Mouse (Mus musculus) liver, embryonic 11.5 days (tissue): ENCODE data around the gene Pcif1. TPM values are rescaled to one million over a fixed set of nuclear protein-coding genes. Genes with fewer than 3 reads are reported as not detected.
A peak's percentile ranks its signal among the peaks of the same experiment; 100 is the strongest.

Experiments
- ATAC-seq: fragments of 200-750 bp; cut with Nextera tagmentation; replicated peaks from 2 replicates; pipeline ENCODE4 v1.8.0; 2017; ENCODE audit warnings: moderate number of reproducible peaks, mild to moderate bottlenecking, moderate TSS enrichment, moderate library complexity; ENCODE audit not compliant: low FRiP score
- DNase-seq: peaks from one replicate; pipeline ENCODE4 v3.0.0-alpha.2; 2017; ENCODE audit warnings: low spot score
- H3K27ac ChIP-seq: fragments of 300-500 bp; sonication (generic); 2 replicates; pipeline ENCODE4 v1.5.1; 2014; ENCODE audit warnings: mild to moderate bottlenecking, low read depth, low read length, control low read depth
- H3K27me3 ChIP-seq: fragments of 300-500 bp; sonication (generic); replicated peaks from 2 replicates; pipeline ENCODE4 v1.6.1; 2014; ENCODE audit warnings: low read length, mixed read lengths; ENCODE audit not compliant: control insufficient read depth, insufficient read depth
- H3K36me3 ChIP-seq: fragments of 300-500 bp; sonication (generic); 2 replicates; pipeline ENCODE4 v1.6.1; 2014; ENCODE audit warnings: mild to moderate bottlenecking, low read length, moderate library complexity, mixed read lengths; ENCODE audit not compliant: control insufficient read depth, insufficient read depth
- H3K4me1 ChIP-seq: fragments of 300-500 bp; sonication (generic); replicated peaks from 2 replicates; pipeline ENCODE4 v1.6.1; 2014; ENCODE audit warnings: low read length, mixed read lengths; ENCODE audit not compliant: control insufficient read depth, insufficient read depth
- H3K4me2 ChIP-seq: fragments of 300-500 bp; sonication (generic); 2 replicates; pipeline ENCODE4 v1.6.1; 2014; ENCODE audit warnings: mild to moderate bottlenecking, control low read depth, moderate library complexity
- H3K4me3 ChIP-seq: fragments of 300-500 bp; sonication (generic); 2 replicates; pipeline ENCODE4 v1.5.1; 2014; ENCODE audit warnings: low read depth, low read length, control low read depth
- H3K9ac ChIP-seq: fragments of 300-500 bp; sonication (generic); 2 replicates; pipeline ENCODE4 v1.6.1; 2014; ENCODE audit warnings: low read depth, low read length, control low read depth
- H3K9me3 ChIP-seq: fragments of 300-500 bp; sonication (generic); 2 replicates; pipeline ENCODE4 v1.6.1; 2016; ENCODE audit warnings: low read length, inconsistent platforms, mixed read lengths; ENCODE audit not compliant: control insufficient read depth
- WGBS: fragments of 180-500 bp; shearing (Covaris S2); extraction: QIAGEN DNeasy Blood & Tissue Kit; methylation state at CpG from one replicate; pipeline ENCODE4 v1.1.7; 2014; 5-methylcytosine and 5-hydroxymethylcytosine counted together
- polyA plus RNA-seq: library from polyadenylated mRNA; unstranded; fragments of >200 nt; fragmentation: Nextera tagmentation; extraction: Ambion mirVana; gene quantifications from 2 replicates; pipeline ENCODE4 v1.2.1, GENCODE M21; 2014

Pcif1 gene
- 63.9 and 67.5 TPM in 2 replicates for polyA plus RNA-seq

GRCm38 (mm10) chr2:164879228-164879567, at the start of gene Pcif1:
TSS of gene Pcif1 (plus strand) at chr2:164879304.
- ATAC-seq = peak; percentile 78
- H3K27me3 ChIP-seq = no peaks in the 10 kb centered on the region
- peak within 1 kb of the TSS; percentile 100 for H3K9ac ChIP-seq
- peaks cover 22% of the 10 kb centered on the region for H3K4me1 ChIP-seq
- 0% methylated on average over 40 of the region's 40 CpGs for WGBS
- peak within 1 kb of the TSS; percentile 100 for H3K27ac ChIP-seq
- no peaks in the 10 kb centered on the region for H3K9me3 ChIP-seq
- DNase-seq = peak; percentile 96
- H3K36me3 ChIP-seq = peaks cover 10% of the 10 kb centered on the region; the same call in 1 of the 2 replicates
- peak within 1 kb of the TSS; percentile 92 for H3K4me2 ChIP-seq
- peak within 1 kb of the TSS; percentile 97 for H3K4me3 ChIP-seq

DNA sequence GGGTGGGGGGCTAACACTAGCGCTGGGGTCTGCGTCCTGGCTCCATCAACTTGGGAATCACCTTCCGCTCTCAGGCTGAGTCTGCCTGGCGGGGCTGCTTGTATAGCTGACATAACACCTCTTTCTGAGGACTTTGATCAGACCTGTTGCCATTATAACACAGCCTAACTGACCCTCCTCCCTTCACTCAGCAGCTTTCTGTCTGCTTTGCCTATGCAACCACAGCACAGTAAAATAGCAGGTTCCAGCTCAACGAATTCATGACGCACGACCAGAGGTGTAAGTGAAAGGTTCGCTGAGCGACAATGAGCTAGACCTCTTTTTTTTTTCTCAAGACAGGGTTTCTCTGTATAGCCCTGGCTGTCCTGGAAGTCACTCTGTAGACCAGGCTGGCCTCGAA, 48.1 kb upstream of the Pcif1 start:
- Histone ChIP-seq H3K9ac (no peak overlapping the region), H3K4me1 (peaks cover 12% of the 10 kb centered on the region), H3K27me3 (no peaks in the 10 kb centered on the region), H3K36me3 (peaks cover 7% of the 10 kb centered on the region), H3K4me2 (no peak overlapping the region), H3K9me3 (no peaks in the 10 kb centered on the region), H3K27ac (no peak overlapping the region), H3K4me3 (no peak overlapping the region)
- DNase-seq (no peak), ATAC-seq (no peak)
- 84% methylated on average over 10 of the region's 10 CpGs for WGBS

DNA sequence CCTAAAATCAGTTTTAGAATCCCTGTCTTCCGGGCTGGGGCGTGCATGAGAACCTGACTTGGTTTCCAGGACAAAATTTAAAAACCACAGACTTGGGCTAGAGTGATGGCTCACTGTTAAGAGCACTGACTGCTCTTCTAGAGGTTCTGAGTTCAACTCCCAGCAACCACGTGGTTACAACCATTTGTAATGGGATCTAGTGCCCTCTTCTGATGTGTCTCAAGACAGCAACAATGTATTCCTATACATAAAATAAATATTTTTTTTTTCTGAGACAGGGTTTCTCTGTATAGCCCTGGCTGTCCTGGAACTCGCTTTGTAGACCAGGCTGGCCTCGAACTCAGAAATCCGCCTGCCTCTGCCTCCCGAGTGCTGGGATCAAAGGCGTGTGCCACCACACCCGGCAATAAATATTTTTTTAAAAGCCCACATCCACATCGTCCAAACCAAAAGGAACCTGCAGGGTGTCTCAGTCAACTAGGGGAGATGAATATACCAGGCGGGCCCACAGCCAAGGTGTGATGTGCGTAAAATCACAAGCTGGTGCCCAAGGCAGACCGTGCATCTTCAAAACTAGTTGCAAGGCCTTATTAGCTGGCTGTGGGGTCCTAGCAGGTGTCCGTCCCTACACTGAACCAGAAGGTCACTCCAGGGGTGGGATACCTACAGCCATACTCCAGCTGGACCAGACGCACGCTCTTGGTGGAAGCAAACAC, 46.9 kb upstream of the Pcif1 start:
- Histone ChIP-seq H3K27ac (peak overlapping the region; percentile 79), H3K9me3 (no peaks in the 10 kb centered on the region), H3K4me3 (peak overlapping the region; percentile 77), H3K27me3 (no peaks in the 10 kb centered on the region), H3K4me2 (peak overlapping the region; percentile 100), H3K36me3 (peaks cover 3% of the 10 kb centered on the region), H3K4me1 (peaks cover 12% of the 10 kb centered on the region), H3K9ac (peak overlapping the region; percentile 87)
- 66% methylated on average over 16 of the region's 16 CpGs for WGBS
- DNase-seq (no peak), ATAC-seq (no peak; the same call in 1 of the 2 replicates)

DNA sequence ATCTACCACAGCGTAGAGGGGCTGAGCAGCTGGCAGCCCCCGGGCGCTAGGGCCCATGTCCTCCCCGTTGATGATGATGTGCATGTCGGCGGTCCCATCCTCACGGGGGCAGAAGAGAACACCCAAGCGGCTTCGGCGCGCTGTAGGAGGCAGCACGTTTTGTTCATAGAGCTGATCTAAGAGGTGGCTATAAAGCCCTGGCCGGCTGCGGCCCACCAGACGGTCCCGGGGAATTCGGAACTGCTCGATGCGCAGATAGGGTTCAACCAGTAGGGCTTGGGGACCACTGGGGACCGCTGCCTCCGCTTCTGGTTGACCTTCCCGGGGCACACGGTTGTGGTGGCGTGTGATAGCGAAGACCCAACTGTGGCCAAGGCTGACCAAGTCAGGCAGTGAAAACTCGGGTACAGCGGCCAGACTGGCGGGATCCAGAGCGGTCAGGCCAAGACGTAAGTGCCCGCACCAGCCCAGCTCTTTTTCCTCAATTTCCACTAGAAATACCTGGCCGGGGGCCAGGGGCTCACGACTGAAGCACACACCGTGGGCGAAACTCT, 46.3 kb upstream of the Pcif1 start, which contains the start of gene Ctsa:
Gene Ctsa, plus strand, starts transcription at position 126 of the 554 bp plus-strand sequence.
- H3K27ac ChIP-seq = peak within 1 kb of the TSS; percentile 79
- peak within 1 kb of the TSS; percentile 77 for H3K4me3 ChIP-seq
- H3K27me3 ChIP-seq = no peaks in the 10 kb centered on the region
- ATAC-seq (peak; percentile 84), DNase-seq (peak; percentile 79)
- H3K9me3 ChIP-seq = no peaks in the 10 kb centered on the region
- H3K4me2 ChIP-seq = peak within 1 kb of the TSS; percentile 100
- peak within 1 kb of the TSS; percentile 87 for H3K9ac ChIP-seq
- H3K4me1 ChIP-seq = peaks cover 10% of the 10 kb centered on the region
- WGBS = 1% methylated on average over 35 of the region's 35 CpGs
- peaks cover 3% of the 10 kb centered on the region; the same call in 1 of the 2 replicates for H3K36me3 ChIP-seq

DNA sequence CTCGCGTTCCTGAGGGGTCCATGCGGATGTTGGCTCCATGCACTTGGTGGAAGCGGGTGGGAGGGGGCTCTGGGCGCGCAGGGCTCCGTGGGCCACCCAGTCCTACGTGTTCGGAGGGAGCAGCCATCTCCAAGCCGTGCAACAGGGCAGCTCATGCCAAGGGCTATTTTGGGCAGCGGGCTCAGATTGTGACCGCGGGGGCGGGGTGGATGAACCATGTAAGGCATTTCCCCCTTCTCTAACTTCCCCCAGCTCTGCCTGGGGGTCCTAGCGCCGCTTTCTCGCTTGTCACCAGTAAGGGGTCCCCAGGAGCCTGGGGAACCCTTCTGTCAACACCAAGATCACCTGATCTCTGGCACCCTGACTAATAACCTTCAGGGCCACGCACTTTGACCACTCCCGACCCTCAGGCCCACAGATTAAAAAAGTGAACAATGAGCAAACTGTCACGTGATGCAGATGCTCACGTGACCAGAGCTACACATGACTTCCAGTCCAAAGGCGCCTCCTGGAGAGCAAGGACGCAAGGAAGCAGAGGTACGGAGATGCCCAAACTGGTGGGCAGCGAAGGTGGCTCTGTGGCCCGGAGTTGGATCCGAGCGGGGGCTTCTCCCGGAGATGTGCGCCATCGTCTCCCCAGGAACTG, 45.7 kb upstream of the Pcif1 start, which contains the start of gene Neurl2:
Gene Neurl2, minus strand, starts transcription at position 143 of the 646 bp plus-strand sequence.
- 1% methylated on average over 31 of the region's 31 CpGs for WGBS
- H3K4me2 ChIP-seq = peak within 1 kb of the TSS; percentile 100
- peak within 1 kb of the TSS; percentile 77 for H3K4me3 ChIP-seq
- peaks cover 3% of the 10 kb centered on the region; the same call in 1 of the 2 replicates for H3K36me3 ChIP-seq
- H3K9ac ChIP-seq = peak within 1 kb of the TSS; percentile 87
- no peaks in the 10 kb centered on the region for H3K9me3 ChIP-seq
- no peaks in the 10 kb centered on the region for H3K27me3 ChIP-seq
- peak within 1 kb of the TSS; percentile 79 for H3K27ac ChIP-seq
- ATAC-seq = peak; percentile 56
- H3K4me1 ChIP-seq = peaks cover 10% of the 10 kb centered on the region
- peak; percentile 90 for DNase-seq

- WGBS = 40% methylated on average over 8 of the region's 8 CpGs
- Histone ChIP-seq H3K36me3 (peaks cover 11% of the 10 kb centered on the region; the same call in 1 of the 2 replicates), H3K4me3 (peak overlapping the region; percentile 77), H3K9ac (peak overlapping the region; percentile 87), H3K4me1 (peaks cover 10% of the 10 kb centered on the region), H3K27me3 (no peaks in the 10 kb centered on the region), H3K9me3 (no peaks in the 10 kb centered on the region), H3K27ac (0 out of 2 replicates have a peak overlapping the region, but pooled peaks have one; percentile 79), H3K4me2 (peak overlapping the region; percentile 100)
- no peak for ATAC-seq
- no peak for DNase-seq
These were observed 44.6 kb upstream of the Pcif1 start for GRCm38 (mm10) chr2:164834531-164834930.

GRCm38 (mm10) chr2:164835164-164835563, 43.9 kb upstream of the Pcif1 start:
- H3K4me1 ChIP-seq = peaks cover 10% of the 10 kb centered on the region
- 95% methylated on average over 4 of the region's 4 CpGs for WGBS
- H3K27me3 ChIP-seq = no peaks in the 10 kb centered on the region
- H3K9ac ChIP-seq = no peak overlapping the region
- no peak for DNase-seq
- ATAC-seq = no peak
- no peak overlapping the region for H3K27ac ChIP-seq
- H3K4me2 ChIP-seq = peak overlapping the region; percentile 100
- peaks cover 15% of the 10 kb centered on the region; the same call in 1 of the 2 replicates for H3K36me3 ChIP-seq
- H3K9me3 ChIP-seq = no peaks in the 10 kb centered on the region
- H3K4me3 ChIP-seq = peak overlapping the region; percentile 77; the same call in 1 of the 2 replicates

- Histone ChIP-seq H3K4me3 (no peak overlapping the region), H3K4me1 (no peaks in the 10 kb centered on the region), H3K36me3 (no peaks in the 10 kb centered on the region), H3K9me3 (no peaks in the 10 kb centered on the region), H3K27me3 (no peaks in the 10 kb centered on the region), H3K9ac (no peak overlapping the region), H3K4me2 (no peak overlapping the region), H3K27ac (no peak overlapping the region)
- DNase-seq (no peak), ATAC-seq (no peak)
- WGBS = 47% methylated on average over 3 of the region's 3 CpGs
These were observed 33.3 kb upstream of the Pcif1 start for GRCm38 (mm10) chr2:164845782-164846181.
